Mouse (Mus musculus) ES-E14 (cell line): Measurements from ENCODE around the gene Rpgrip1.

Source experiments
- HCFC1 ChIP-seq: IDR thresholded peaks from 2 replicates; pipeline ENCODE4 v1.6.1; 2012; ENCODE audit warnings: low read length, inconsistent platforms, borderline replicate concordance; ENCODE audit not compliant: insufficient read depth
- ZC3H11A ChIP-seq: IDR thresholded peaks from 2 replicates; pipeline ENCODE4 v1.6.1; 2012; ENCODE audit warnings: low read depth, mild to moderate bottlenecking, inconsistent platforms, low read length, borderline replicate concordance
- ZNF384 ChIP-seq: IDR thresholded peaks from 2 replicates; pipeline ENCODE4 v1.6.1; 2012; ENCODE audit warnings: low read depth, low read length, inconsistent platforms

DNA sequence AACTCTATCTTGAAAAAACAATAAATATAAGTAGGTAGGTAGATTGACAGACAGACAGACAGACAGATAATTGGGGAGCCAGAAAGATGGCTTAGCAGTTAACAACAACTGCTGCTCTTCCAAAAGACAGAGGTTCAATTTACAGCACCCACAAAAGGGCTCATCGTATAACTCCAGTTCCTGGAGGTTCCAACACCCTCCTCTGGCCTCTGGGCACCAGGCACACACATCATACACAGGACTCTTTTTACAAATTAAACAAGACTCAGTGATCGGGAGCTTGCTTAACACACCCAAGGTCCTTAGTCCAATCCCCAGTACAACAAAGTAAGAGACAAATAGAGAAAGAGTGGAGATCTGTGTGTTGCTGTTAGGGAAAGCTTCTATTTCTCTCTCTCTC, 5.2 kb upstream of the Rpgrip1 start:
- TF ChIP-seq ZNF384 (no peak), ZC3H11A (no peak), HCFC1 (no peak)
